Mouse (Mus musculus) ES-E14 (cell line): ENCODE measurements around the gene Itih3.

ENCODE experiments used
- CHD2 ChIP-seq: IDR thresholded peaks from 2 replicates; pipeline ENCODE4 v1.6.1; 2014; ENCODE audit warnings: mild to moderate bottlenecking, low read depth, low read length, inconsistent platforms
- HCFC1 ChIP-seq: IDR thresholded peaks from 2 replicates; pipeline ENCODE4 v1.6.1; 2012; ENCODE audit warnings: low read length, inconsistent platforms, borderline replicate concordance; ENCODE audit not compliant: insufficient read depth
- MAFK ChIP-seq: IDR thresholded peaks from 2 replicates; pipeline ENCODE4 v1.6.1; 2014; ENCODE audit warnings: mild to moderate bottlenecking, low read depth, low read length, inconsistent platforms; ENCODE audit not compliant: insufficient read depth
- ZC3H11A ChIP-seq: IDR thresholded peaks from 2 replicates; pipeline ENCODE4 v1.6.1; 2012; ENCODE audit warnings: low read depth, mild to moderate bottlenecking, inconsistent platforms, low read length, borderline replicate concordance
- ZNF384 ChIP-seq: IDR thresholded peaks from 2 replicates; pipeline ENCODE4 v1.6.1; 2012; ENCODE audit warnings: low read depth, low read length, inconsistent platforms

- TF ChIP-seq CHD2 (no peak), ZNF384 (no peak), MAFK (no peak), HCFC1 (no peak), ZC3H11A (no peak)
These were observed 21.2 kb upstream of the Itih3 start for GRCm38 (mm10) chr14:30944745-30945144.
